18 mouse cellular contexts compared by ENCODE assay signal in the genomic region with DNA sequence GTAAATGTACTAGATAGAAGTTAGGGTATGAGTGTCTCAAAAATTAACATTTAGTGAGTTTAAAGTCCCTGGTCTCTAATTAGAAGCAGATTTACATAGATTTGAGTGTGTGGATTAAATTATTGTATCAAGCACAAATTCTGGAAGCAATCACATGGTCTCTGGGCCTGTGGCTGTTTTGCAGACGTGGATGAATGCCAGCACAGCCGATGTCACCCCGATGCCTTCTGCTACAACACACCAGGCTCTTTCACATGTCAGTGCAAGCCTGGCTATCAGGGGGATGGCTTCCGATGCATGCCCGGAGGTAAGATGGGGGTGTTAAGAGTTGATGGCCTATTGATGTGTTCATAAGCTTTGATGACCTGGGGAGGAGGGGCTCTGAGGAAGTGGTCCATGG. TPM values are rescaled to one million over a fixed set of nuclear protein-coding genes. Genes with fewer than 3 reads are reported as not detected.
DNase-seq lines count a peak whose midpoint lies in the region; ATAC-seq and TF ChIP-seq lines count a peak whose summit lies in the region.
"Had no signal": no experiment of that assay in that cellular context is flagged by ENCODE, and none has a peak within 500 bp of the region (broad histone marks: within the 10 kb centered on the region; RNA-seq: fewer than 3 reads in every experiment).

No protein-coding gene starts in this region.

- no peak overlapping the region for H3K4me3 ChIP-seq in gastrocnemius, adult 2 months
- no peak overlapping the region for H3K4me3 ChIP-seq in midbrain, embryonic 11.5 days (ENCODE audit: low read depth, low read length)
- H3K4me3 ChIP-seq in midbrain, postnatal 0 days (ENCODE audit: low read depth, low read length): no peak overlapping the region
- no peak overlapping the region for H3K4me3 ChIP-seq in limb, embryonic 13.5 days
- H3K4me3 ChIP-seq: forebrain, embryonic 12.5 days; heart, embryonic 12.5 days; hindbrain, embryonic 10.5 days; hindbrain, embryonic 15.5 days had no signal

- H3K36me3 ChIP-seq in midbrain, embryonic 11.5 days (ENCODE audit: control insufficient read depth, insufficient read depth, low read length): no peaks in the 10 kb centered on the region
- H3K36me3 ChIP-seq in midbrain, postnatal 0 days (ENCODE audit: insufficient read depth, low read length): no peaks in the 10 kb centered on the region
- H3K36me3 ChIP-seq in limb, embryonic 13.5 days: peaks cover 15% of the 10 kb centered on the region
- H3K36me3 ChIP-seq: forebrain, embryonic 12.5 days; hindbrain, embryonic 10.5 days; hindbrain, embryonic 15.5 days had no signal

- no peak overlapping the region for H3K4me2 ChIP-seq in midbrain, embryonic 11.5 days
- H3K4me2 ChIP-seq in midbrain, postnatal 0 days (ENCODE audit: low read depth, low read length, poor library complexity, severe bottlenecking): no peak overlapping the region
- H3K4me2 ChIP-seq in limb, embryonic 13.5 days (replicated peaks): no peak overlapping the region
- H3K4me2 ChIP-seq: forebrain, embryonic 12.5 days; heart, embryonic 12.5 days; hindbrain, embryonic 15.5 days had no signal

- peak overlapping the region; percentile 46 for H3K27ac ChIP-seq in gastrocnemius, adult 2 months
- H3K27ac ChIP-seq in midbrain, embryonic 11.5 days (ENCODE audit: low read depth, low read length): no peak overlapping the region
- no peak overlapping the region for H3K27ac ChIP-seq in midbrain, postnatal 0 days (ENCODE audit: low read depth, low read length)
- H3K27ac ChIP-seq in limb, embryonic 13.5 days: no peak overlapping the region
- H3K27ac ChIP-seq: forebrain, embryonic 12.5 days; hindbrain, embryonic 10.5 days; hindbrain, embryonic 15.5 days had no signal

- no peak for TF ChIP-seq CTCF in gastrocnemius, adult 2 months (IDR thresholded peaks at IDR 0.05)
- no peak for TF ChIP-seq CTCF in midbrain, postnatal 0 days (IDR thresholded peaks at IDR 0.05)
- no peak for TF ChIP-seq CTCF in brain, embryonic 14.5 days (IDR thresholded peaks at IDR 0.05; ENCODE audit: borderline replicate concordance, extremely low read depth, insufficient read depth, insufficient read length)

- 85% methylated on average over 5 of the region's 5 CpGs for WGBS in midbrain, embryonic 11.5 days
- WGBS in midbrain, postnatal 0 days: 53% methylated on average over 5 of the region's 5 CpGs
- WGBS in limb, embryonic 13.5 days: 43% methylated on average over 5 of the region's 5 CpGs

- H3K4me1 ChIP-seq in midbrain, embryonic 11.5 days (ENCODE audit: control insufficient read depth, insufficient read depth, low read length): peaks cover 5% of the 10 kb centered on the region
- H3K4me1 ChIP-seq in midbrain, postnatal 0 days (ENCODE audit: insufficient read depth, low read length): no peaks in the 10 kb centered on the region; the same call in 1 of the 2 replicates
- peaks cover 14% of the 10 kb centered on the region for H3K4me1 ChIP-seq in limb, embryonic 13.5 days
- H3K4me1 ChIP-seq: hindbrain, embryonic 15.5 days had no signal

- intact Hi-C loops in gastrocnemius, adult 2 months (cut with DNase I): no loop called here
- intact Hi-C loops in gastrocnemius, postnatal 36 days (cut with DNase I): no loop called here

- TF ChIP-seq POLR2A in brain, embryonic 14.5 days (IDR thresholded peaks at IDR 0.05; ENCODE audit: borderline replicate concordance, extremely low read depth, insufficient read depth, insufficient read length, poor library complexity, severe bottlenecking): no peak

- ATAC-seq in midbrain, embryonic 11.5 days (ENCODE audit: low FRiP score): no peak
- ATAC-seq in midbrain, postnatal 0 days (ENCODE audit: low FRiP score): no peak
- ATAC-seq in limb, embryonic 13.5 days (ENCODE audit: low FRiP score, low read depth): peak; percentile 38; the same call in 1 of the 2 replicates
- ATAC-seq: forebrain, embryonic 16.5 days; inflammation-experienced regulatory T-cells, adult 6 months; intestine, postnatal 0 days had no signal

- no peak for DNase-seq in gastrocnemius, adult 2 months
- no peak for DNase-seq in gastrocnemius, postnatal 36 days
- DNase-seq in midbrain, embryonic 11.5 days (ENCODE audit: low spot score, missing footprints): peak; percentile 44
- no peak for DNase-seq in midbrain, postnatal 0 days (ENCODE audit: low spot score)
- DNase-seq in brain, embryonic 14.5 days (ENCODE audit: low read depth): peak; percentile 15
- DNase-seq in urinary bladder, postnatal 36 days (ENCODE audit: low spot score in 2 of 2): no peak
- DNase-seq: adrenal gland, postnatal 14 days; cerebellum, adult 2 months; gastrocnemius, postnatal 14 days had no signal

- no peaks in the 10 kb centered on the region for H3K27me3 ChIP-seq in midbrain, embryonic 11.5 days (ENCODE audit: control insufficient read depth, insufficient read depth, low read length)
- H3K27me3 ChIP-seq in midbrain, postnatal 0 days (ENCODE audit: insufficient read depth, low read length): no peaks in the 10 kb centered on the region
- H3K27me3 ChIP-seq in limb, embryonic 13.5 days: no peaks in the 10 kb centered on the region
- H3K27me3 ChIP-seq: forebrain, embryonic 12.5 days; heart, embryonic 12.5 days; hindbrain, embryonic 15.5 days had no signal

- H3K9ac ChIP-seq in midbrain, embryonic 11.5 days (ENCODE audit: low read length): no peak overlapping the region
- H3K9ac ChIP-seq in midbrain, postnatal 0 days (replicated peaks; ENCODE audit: low read length, poor library complexity, severe bottlenecking): no peak overlapping the region
- no peak overlapping the region for H3K9ac ChIP-seq in limb, embryonic 13.5 days
- H3K9ac ChIP-seq: forebrain, embryonic 12.5 days; heart, embryonic 12.5 days; hindbrain, embryonic 15.5 days had no signal

- H3K9me3 ChIP-seq in midbrain, embryonic 11.5 days (ENCODE audit: control insufficient read depth, low read length): no peaks in the 10 kb centered on the region
- H3K9me3 ChIP-seq in midbrain, postnatal 0 days (ENCODE audit: low read length): no peaks in the 10 kb centered on the region
- no peaks in the 10 kb centered on the region for H3K9me3 ChIP-seq in limb, embryonic 13.5 days
- H3K9me3 ChIP-seq: forebrain, embryonic 12.5 days; heart, embryonic 12.5 days; hindbrain, embryonic 10.5 days; hindbrain, embryonic 15.5 days had no signal

RNA-seq across cellular contexts. Expression of a gene that starts 52.5 kb away (rescaled TPM):
- total RNA-seq in gastrocnemius, adult 2 months (2021): 10 to 100 TPM; 37.3 to 49.2 TPM
- total RNA-seq in gastrocnemius, postnatal 36 days (2021): 10 to 100 TPM; 59.4 to 66.8 TPM
- 42.7 and 44.2 TPM in 2 replicates for polyA plus RNA-seq in midbrain, embryonic 11.5 days (2014; fragmentation: Nextera tagmentation; extraction: Ambion mirVana)
- 63.0 and 70.6 TPM in 2 replicates for total RNA-seq in midbrain, postnatal 0 days (2014; rRNA removed)
- 27.3 and 31.2 TPM in 2 replicates for polyA plus RNA-seq in midbrain, postnatal 0 days (2015; fragmentation: Nextera tagmentation; extraction: Ambion mirVana)
- polyA plus RNA-seq in brain, embryonic 14.5 days (2012; rRNA removed): 33.8 and 73.2 TPM in 2 replicates
- 52.5 and 63.2 TPM in 2 replicates for polyA plus RNA-seq in limb, embryonic 13.5 days (2015; fragmentation: Nextera tagmentation; extraction: Ambion mirVana)
- total RNA-seq: granulocyte monocyte progenitor cell, adult 5-6 weeks had no signal

Comparison
In these comparisons a context has a peak if more than half of its experiments do, and no peak if none do; other contexts are left out.
1. DNase-seq: peak in midbrain, embryonic 11.5 days (single experiment) and brain, embryonic 14.5 days (single experiment); none in gastrocnemius, adult 2 months (single experiment), gastrocnemius, postnatal 36 days (0 of 2), midbrain, postnatal 0 days (single experiment) and urinary bladder, postnatal 36 days (0 of 2).